Mouse (Mus musculus) bone marrow, adult 2 months (tissue): Measurements from ENCODE around the gene Slc25a28.

Experiments used
- CTCF ChIP-seq: fragments of 200-500 bp; IDR thresholded peaks from 2 replicates; pipeline ENCODE4 v1.5.1; 2011; ENCODE audit warnings: low read length, control low read depth; ENCODE audit not compliant: control insufficient read depth, insufficient read depth
- POLR2A ChIP-seq: fragments of 200-500 bp; IDR thresholded peaks from 2 replicates; pipeline ENCODE4 v1.6.1; 2011; ENCODE audit warnings: low read depth, mild to moderate bottlenecking, control low read depth, low read length, borderline replicate concordance; ENCODE audit not compliant: control insufficient read depth

DNA sequence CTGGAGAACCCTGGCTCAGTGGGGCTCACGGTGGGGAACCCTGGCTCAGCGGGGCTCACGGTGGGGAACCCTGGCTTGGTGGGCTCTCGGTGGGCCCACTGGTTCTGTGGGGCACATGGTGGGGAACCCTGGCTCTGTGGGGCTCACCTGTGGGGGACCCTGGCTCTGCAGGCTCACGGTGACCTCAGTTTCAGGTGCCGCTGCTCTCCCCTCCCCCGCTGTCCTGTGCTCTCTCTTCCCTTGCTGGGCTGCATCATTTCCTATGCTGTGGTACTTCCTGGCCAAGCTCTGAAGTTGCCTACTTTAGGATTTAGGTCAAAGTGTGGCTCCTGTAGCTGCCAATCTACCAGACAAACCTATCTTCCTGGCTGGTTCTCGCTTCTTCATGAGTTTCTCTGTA, 48.2 kb upstream of the Slc25a28 start:
- TF ChIP-seq CTCF = no peak
- TF ChIP-seq POLR2A = no peak
